Mouse (Mus musculus) ovary, adult 2 months (tissue): ENCODE data around the gene Hsd3b5. TPM values are rescaled to one million over a fixed set of nuclear protein-coding genes. Genes with fewer than 3 reads are reported as not detected.

ENCODE experiments used
- polyA plus RNA-seq: library from polyadenylated mRNA; depleted of rRNA; stranded (reverse); fragments of >200 nt; gene quantifications from 2 replicates; pipeline ENCODE4 v1.2.3, GENCODE M21; 2012; rRNA removed

Gene Hsd3b5
- not detected in 2 replicates for polyA plus RNA-seq

GRCm38 (mm10) chr3:98630152-98630551, at the start of gene Hsd3b5:
Gene Hsd3b5, minus strand, starts transcription at chr3:98630252.

GRCm38 (mm10) chr3:98588707-98589106, 41.3 kb downstream of the Hsd3b5 start, which contains the start of gene Gm10681:
Gene Gm10681, minus strand, starts transcription at chr3:98588807.

Other genes with a start within 250 kb of the Hsd3b5 start
- gene Zfp697, start 247.8 kb downstream of the Hsd3b5 start, polyA plus RNA-seq = 5.5 and 6.7 TPM in 2 replicates
- gene Gm4450, start 173.1 kb downstream of the Hsd3b5 start, polyA plus RNA-seq = not detected in 2 replicates
- not detected in 2 replicates for gene Hsd3b4, start 119.7 kb downstream of the Hsd3b5 start, polyA plus RNA-seq
- gene Gm10681, start 41.4 kb downstream of the Hsd3b5 start, polyA plus RNA-seq = not detected in 2 replicates
- not detected in 2 replicates for gene Hsd3b2, start 94.3 kb upstream of the Hsd3b5 start, polyA plus RNA-seq
- 0.22 TPM in 1 of 2 replicates, not detected in the other for gene Hsd3b3, start 132.9 kb upstream of the Hsd3b5 start, polyA plus RNA-seq
- gene Hsd3b6, start 184.2 kb upstream of the Hsd3b5 start, polyA plus RNA-seq = 0.64 and 0.90 TPM in 2 replicates
- gene Hsd3b1, start 229.5 kb upstream of the Hsd3b5 start, polyA plus RNA-seq = 1,288 and 1,870 TPM in 2 replicates